Mouse (Mus musculus): ENCODE measurements around the gene Gm20878. TPM values are rescaled to one million over a fixed set of nuclear protein-coding genes. Genes with fewer than 3 reads are reported as not detected.
"Not testable (repeated sequence)": the region's sequence is repeated elsewhere in the genome, so short reads cannot be mapped to it uniquely, and the experiment has no call there.

Gm20878 gene
- total RNA-seq (2021): 1 to 10 TPM in 1 of 2 experiments, under 1 TPM in 1; 0.47 to 1.8 TPM

DNA sequence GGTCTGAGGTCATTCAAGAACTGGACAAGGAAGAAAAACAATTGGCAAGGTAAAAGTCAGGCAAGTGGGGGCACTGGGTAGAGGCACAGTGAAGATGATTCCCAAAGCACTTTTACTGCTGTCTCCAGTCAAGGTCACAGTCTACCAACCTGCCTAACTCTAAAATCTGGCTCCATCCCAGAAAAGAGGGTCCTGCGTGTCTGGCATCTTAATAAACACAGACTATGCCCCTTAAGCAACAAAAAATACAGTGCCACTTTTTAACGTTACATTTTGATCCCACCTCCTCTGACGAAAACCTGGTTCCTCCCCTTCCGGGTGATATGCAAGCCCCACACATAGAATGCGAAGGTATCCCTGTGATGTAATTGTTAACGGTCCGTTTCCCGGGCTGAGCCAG is at the start of gene Gm20878:
Gm20878 (plus strand) TSS at position 301 of the 400 bp plus-strand sequence.
- intact Hi-C loops (cut with DNase I); DNase-seq: not testable (repeated sequence)

DNA sequence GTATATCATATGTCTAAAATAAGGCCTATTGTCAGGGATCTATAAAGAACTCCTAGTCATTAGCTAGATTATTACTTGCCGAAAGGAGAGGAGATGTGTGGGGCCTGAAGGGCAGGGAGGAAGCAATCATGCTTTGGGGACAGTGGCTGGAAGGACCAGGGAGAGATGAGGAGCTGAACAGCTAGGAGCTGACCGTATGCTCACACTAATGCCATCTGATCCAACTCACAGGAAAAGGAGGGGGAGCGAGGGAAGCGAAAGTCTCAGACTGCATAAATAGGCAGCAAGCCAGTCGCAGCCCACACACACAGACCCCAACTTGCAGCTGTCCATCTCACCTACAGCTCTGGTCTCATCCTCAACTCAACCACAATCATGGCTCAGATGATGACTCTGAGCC is 38.1 kb upstream of the Gm20878 start, which contains the start of gene Gm21541:
Gm21541 (plus strand) TSS at position 301 of the 400 bp plus-strand sequence.
- intact Hi-C loops (cut with DNase I): not testable (repeated sequence)

GRCm38 (mm10) chr4:41965758-41966157 is 24.4 kb downstream of the Gm20878 start, which contains the start of gene Fam205a4:
Gene Fam205a4 (plus strand): TSS chr4:41966058.
- DNase-seq; intact Hi-C loops (cut with DNase I): not testable (repeated sequence)

More for the DNA sequence above, 38.1 kb upstream of the Gm20878 start, which contains the start of gene Gm21541:
- not testable (repeated sequence) for DNase-seq

Other genes with a start within 250 kb of the Gm20878 start
- gene Cntfr, start 244.5 kb upstream of the Gm20878 start, total RNA-seq (2021): 1 to 10 TPM; 2.6 to 3.8 TPM
- gene Il11ra1, start 241.6 kb upstream of the Gm20878 start, total RNA-seq (2021): 10 to 100 TPM; 85.5 to 91.8 TPM
- gene Rpp25l, start 228.0 kb upstream of the Gm20878 start, total RNA-seq (2021): 10 to 100 TPM; 31.6 to 32.3 TPM
- gene Dctn3, start 218.4 kb upstream of the Gm20878 start, total RNA-seq (2021): 10 to 100 TPM; 70.7 to 77.7 TPM
- gene Arid3c, start 210.4 kb upstream of the Gm20878 start, total RNA-seq (2021): not detected
- gene Galt, start 186.3 kb upstream of the Gm20878 start, total RNA-seq (2021): 10 to 100 TPM; 58.5 to 59.4 TPM
- gene Sigmar1, start 185.4 kb upstream of the Gm20878 start, total RNA-seq (2021): 10 to 100 TPM; 19.7 to 23.5 TPM
- gene Ccl27a, start 167.3 kb upstream of the Gm20878 start, total RNA-seq (2021): 10 to 100 TPM; 19.1 to 19.4 TPM
- gene Gm21541, start 38.0 kb upstream of the Gm20878 start, total RNA-seq (2021): not detected
- gene Fam205a4, start 24.5 kb downstream of the Gm20878 start, total RNA-seq (2021): not detected
- gene Gm21093, start 93.2 kb downstream of the Gm20878 start, total RNA-seq (2021): not detected
- gene Gm3893, start 149.6 kb downstream of the Gm20878 start, total RNA-seq (2021): not detected
- 10 to 100 TPM; 25.6 to 29.2 TPM for gene Gm13304, start 173.2 kb downstream of the Gm20878 start, total RNA-seq (2021)
- gene Gm13306, start 211.9 kb downstream of the Gm20878 start, total RNA-seq (2021): not detected
- not detected for gene Gm13305, start 227.0 kb downstream of the Gm20878 start, total RNA-seq (2021)

All from heart, postnatal 36 days (tissue).